Mouse (Mus musculus) liver, embryonic 12.5 days (tissue): ENCODE measurements at regions not wholly inside any gene's neighbourhood (a gene's known extent, or its start where the extent isn't known, plus 50 kb on each side); places are given as distances from the start of the nearest gene placed in this dataset.

Experiments used
- ATAC-seq: fragments of 200-750 bp; cut with Nextera tagmentation; 2 replicates; pipeline ENCODE4 v1.8.0; 2017; ENCODE audit warnings: moderate number of reproducible peaks, mild to moderate bottlenecking, moderate library complexity
- H3K27ac ChIP-seq: fragments of 300-500 bp; sonication (generic); 2 replicates; pipeline ENCODE4 v1.5.1; 2016; ENCODE audit warnings: mild to moderate bottlenecking
- H3K27me3 ChIP-seq: fragments of 300-500 bp; sonication (generic); replicated peaks from 2 replicates; pipeline ENCODE4 v1.6.1; 2016; ENCODE audit warnings: mild to moderate bottlenecking, moderate library complexity
- H3K36me3 ChIP-seq: fragments of 300-500 bp; sonication (generic); 2 replicates; pipeline ENCODE4 v1.6.1; 2016; ENCODE audit warnings: mild to moderate bottlenecking, moderate library complexity
- H3K4me1 ChIP-seq: fragments of 300-500 bp; sonication (generic); 2 replicates; pipeline ENCODE4 v1.6.1; 2016
- H3K4me2 ChIP-seq: fragments of 300-500 bp; sonication (generic); 2 replicates; pipeline ENCODE4 v1.6.1; 2016; ENCODE audit warnings: mild to moderate bottlenecking, moderate library complexity
- H3K4me3 ChIP-seq: fragments of 300-500 bp; sonication (generic); 2 replicates; pipeline ENCODE4 v1.5.1; 2016; ENCODE audit warnings: mild to moderate bottlenecking, moderate library complexity
- H3K9ac ChIP-seq: fragments of 300-500 bp; sonication (generic); 2 replicates; pipeline ENCODE4 v1.6.1; 2016; ENCODE audit warnings: mild to moderate bottlenecking, moderate library complexity
- H3K9me3 ChIP-seq: fragments of 300-500 bp; sonication (generic); replicated peaks from 2 replicates; pipeline ENCODE4 v1.6.1; 2016; ENCODE audit warnings: mild to moderate bottlenecking, moderate library complexity
- WGBS: fragments of 180-500 bp; shearing (Covaris S2); methylation state at CpG from one replicate; pipeline ENCODE4 v1.1.7; 2016; ENCODE audit not compliant: insufficient replicate concordance; 5-methylcytosine and 5-hydroxymethylcytosine counted together

DNA sequence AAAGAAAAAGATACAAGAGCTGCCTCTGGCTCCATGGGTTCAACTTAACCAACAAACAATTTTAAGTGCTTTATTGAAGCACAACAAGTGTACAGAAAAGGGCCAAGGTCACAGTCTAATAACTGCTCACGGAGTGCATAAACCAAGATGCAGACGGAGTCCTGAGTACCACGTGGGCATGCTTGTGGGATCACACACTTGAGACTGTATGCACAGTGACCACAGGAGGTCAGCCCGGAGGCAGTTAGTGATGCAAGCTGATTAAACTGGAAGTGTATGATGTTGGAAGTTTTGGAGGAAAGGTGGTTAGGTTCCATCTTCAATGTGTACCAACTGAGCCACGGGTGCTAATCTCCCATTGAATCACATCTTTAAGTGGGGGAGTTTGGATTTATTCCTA, 146.9 kb downstream of the Gm815 start:
- no peak overlapping the region for H3K27ac ChIP-seq
- WGBS, result 57% methylated on average over 5 of the region's 5 CpGs
- H3K36me3 ChIP-seq, result no peaks in the 10 kb centered on the region
- no peak overlapping the region for H3K9ac ChIP-seq
- H3K4me2 ChIP-seq, result no peak overlapping the region
- ATAC-seq, result no peak
- no peaks in the 10 kb centered on the region for H3K9me3 ChIP-seq
- H3K27me3 ChIP-seq, result no peaks in the 10 kb centered on the region
- H3K4me1 ChIP-seq, result no peaks in the 10 kb centered on the region
- no peak overlapping the region for H3K4me3 ChIP-seq

DNA sequence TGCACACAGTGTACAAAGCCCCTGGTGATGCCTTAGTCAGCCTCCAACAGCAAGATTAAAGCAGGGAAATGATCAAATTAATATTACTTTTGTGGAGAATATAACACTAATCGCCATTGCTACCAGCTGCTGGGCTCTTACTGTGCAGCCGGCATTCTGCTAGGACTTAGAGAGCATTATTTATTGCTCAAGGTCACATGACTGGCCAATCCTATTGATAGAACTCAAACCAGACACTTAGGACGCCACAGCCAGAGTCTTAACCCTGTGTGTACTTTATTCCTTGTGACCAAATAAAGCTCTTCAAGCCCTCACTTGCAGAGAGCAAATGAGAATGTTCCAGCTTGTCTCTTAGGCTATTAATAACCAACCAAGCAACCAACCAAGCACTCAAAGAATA, 152.6 kb downstream of the Gm815 start:
- no peak overlapping the region for H3K27ac ChIP-seq
- no peak for ATAC-seq
- no peak overlapping the region for H3K9ac ChIP-seq
- 39% methylated on average over 3 of the region's 3 CpGs for WGBS
- H3K4me2 ChIP-seq, result no peak overlapping the region
- no peaks in the 10 kb centered on the region for H3K36me3 ChIP-seq
- no peaks in the 10 kb centered on the region for H3K9me3 ChIP-seq
- no peaks in the 10 kb centered on the region for H3K27me3 ChIP-seq
- H3K4me1 ChIP-seq, result no peaks in the 10 kb centered on the region
- no peak overlapping the region for H3K4me3 ChIP-seq

- 34% methylated on average over 3 of the region's 3 CpGs for WGBS
These were observed 154.8 kb downstream of the Gm815 start for GRCm38 (mm10) chr19:27040321-27041025.

DNA sequence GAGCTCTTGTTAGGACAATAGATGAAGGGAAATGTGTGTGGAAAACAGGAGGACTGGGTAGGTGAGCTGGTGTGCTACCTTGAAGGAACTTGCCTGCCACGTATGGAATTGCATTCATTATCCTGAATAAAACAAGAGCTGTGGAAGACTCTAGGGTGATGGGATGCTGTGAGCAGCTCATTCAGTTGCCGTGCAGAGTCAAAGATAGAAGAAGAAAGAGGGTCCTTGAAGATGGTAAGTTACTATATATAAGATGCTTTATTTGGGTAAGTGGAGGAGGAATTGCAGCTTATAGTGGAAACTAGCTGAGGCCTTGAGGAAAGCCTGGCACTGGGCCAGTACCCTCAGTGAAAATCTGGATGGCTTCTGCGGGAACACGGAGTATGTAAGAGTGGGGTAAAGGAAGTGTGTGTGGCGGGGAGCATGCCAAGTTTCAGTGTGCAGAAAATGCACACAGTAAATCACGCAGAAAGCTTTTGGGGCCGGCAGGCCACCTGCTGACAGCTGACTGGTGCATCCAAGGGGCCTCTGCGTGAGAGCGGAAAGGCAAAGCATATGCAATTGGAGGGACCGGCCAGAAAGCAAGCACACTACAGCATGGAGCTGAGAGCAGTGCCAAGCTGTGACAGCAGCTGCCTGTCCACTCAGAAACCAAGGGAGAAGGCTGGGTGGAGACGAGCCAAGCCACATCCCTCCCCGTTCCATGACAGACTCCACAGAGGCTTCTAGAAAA, 149.7 kb upstream of the Vldlr start:
- no peak overlapping the region for H3K9ac ChIP-seq

More at GRCm38 (mm10) chr19:27040321-27041025, 154.8 kb downstream of the Gm815 start:
- no peak for ATAC-seq
- H3K4me1 ChIP-seq, result no peaks in the 10 kb centered on the region
- no peaks in the 10 kb centered on the region for H3K36me3 ChIP-seq
- no peaks in the 10 kb centered on the region for H3K9me3 ChIP-seq
- H3K27me3 ChIP-seq, result no peaks in the 10 kb centered on the region
- no peak overlapping the region for H3K4me3 ChIP-seq
- H3K27ac ChIP-seq, result no peak overlapping the region
- H3K9ac ChIP-seq, result no peak overlapping the region
- H3K4me2 ChIP-seq, result no peak overlapping the region

GRCm38 (mm10) chr19:27073281-27073680, 143.0 kb upstream of the Vldlr start:
- Histone ChIP-seq H3K27me3 (no peaks in the 10 kb centered on the region), H3K4me3 (no peak overlapping the region), H3K36me3 (no peaks in the 10 kb centered on the region), H3K27ac (no peak overlapping the region), H3K4me1 (no peaks in the 10 kb centered on the region), H3K4me2 (no peak overlapping the region), H3K9ac (no peak overlapping the region), H3K9me3 (no peaks in the 10 kb centered on the region)
- 66% methylated on average over 3 of the region's 3 CpGs for WGBS
- ATAC-seq, result no peak

More for the DNA sequence above, 149.7 kb upstream of the Vldlr start:
- H3K27ac ChIP-seq, result no peak overlapping the region
- ATAC-seq, result no peak
- 74% methylated on average over 12 of the region's 12 CpGs for WGBS
- H3K4me2 ChIP-seq, result no peak overlapping the region
- H3K4me3 ChIP-seq, result no peak overlapping the region
- no peaks in the 10 kb centered on the region for H3K27me3 ChIP-seq
- H3K36me3 ChIP-seq, result no peaks in the 10 kb centered on the region
- no peaks in the 10 kb centered on the region for H3K9me3 ChIP-seq
- no peaks in the 10 kb centered on the region for H3K4me1 ChIP-seq

DNA sequence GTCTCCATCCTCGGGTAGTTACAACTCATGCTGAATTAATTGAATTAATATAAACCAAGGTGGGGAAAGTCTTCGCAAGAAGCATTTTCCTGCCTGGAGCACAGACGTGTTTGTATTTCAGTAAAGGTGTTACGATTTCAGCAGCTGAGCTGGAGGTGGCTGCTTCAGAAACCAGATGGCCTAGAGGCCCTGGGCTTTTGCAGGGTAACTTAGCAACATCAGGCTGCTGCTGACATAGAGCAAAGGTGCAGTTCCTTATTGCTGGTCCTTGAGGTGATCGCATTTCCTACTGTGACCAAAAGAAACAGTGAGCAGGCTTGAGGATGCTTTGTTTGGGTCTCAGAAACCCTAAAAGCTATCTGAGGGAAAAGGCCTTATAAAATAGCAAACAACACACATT, 141.3 kb upstream of the Vldlr start:
- H3K9ac ChIP-seq, result no peak overlapping the region
- H3K27ac ChIP-seq, result no peak overlapping the region
- ATAC-seq, result no peak
- H3K4me3 ChIP-seq, result no peak overlapping the region
- no peaks in the 10 kb centered on the region for H3K4me1 ChIP-seq
- no peak overlapping the region for H3K4me2 ChIP-seq
- no peaks in the 10 kb centered on the region for H3K27me3 ChIP-seq
- 62% methylated on average over 5 of the region's 5 CpGs for WGBS
- no peaks in the 10 kb centered on the region for H3K36me3 ChIP-seq
- H3K9me3 ChIP-seq, result no peaks in the 10 kb centered on the region

GRCm38 (mm10) chr19:27076920-27077512, 139.3 kb upstream of the Vldlr start:
- Histone ChIP-seq H3K4me1 (no peaks in the 10 kb centered on the region), H3K4me2 (no peak overlapping the region), H3K36me3 (no peaks in the 10 kb centered on the region), H3K4me3 (no peak overlapping the region), H3K27ac (no peak overlapping the region), H3K9me3 (no peaks in the 10 kb centered on the region), H3K9ac (no peak overlapping the region), H3K27me3 (no peaks in the 10 kb centered on the region)
- no peak for ATAC-seq
- WGBS, result 56% methylated on average over 4 of the region's 4 CpGs

GRCm38 (mm10) chr19:27087344-27087743, 128.9 kb upstream of the Vldlr start:
- Histone ChIP-seq H3K36me3 (no peaks in the 10 kb centered on the region), H3K27me3 (no peaks in the 10 kb centered on the region), H3K9me3 (no peaks in the 10 kb centered on the region), H3K4me1 (no peaks in the 10 kb centered on the region), H3K27ac (no peak overlapping the region), H3K4me3 (no peak overlapping the region), H3K4me2 (no peak overlapping the region), H3K9ac (no peak overlapping the region)
- no peak for ATAC-seq
- 45% methylated on average over 2 of the region's 2 CpGs for WGBS

- 67% methylated on average over 5 of the region's 5 CpGs for WGBS
- Histone ChIP-seq H3K4me1 (no peaks in the 10 kb centered on the region), H3K4me3 (no peak overlapping the region), H3K4me2 (no peak overlapping the region), H3K36me3 (no peaks in the 10 kb centered on the region), H3K27ac (no peak overlapping the region), H3K9ac (no peak overlapping the region), H3K9me3 (no peaks in the 10 kb centered on the region), H3K27me3 (no peaks in the 10 kb centered on the region)
- no peak for ATAC-seq
These were observed 128.5 kb upstream of the Vldlr start for GRCm38 (mm10) chr19:27087833-27088232.

- 59% methylated on average over 1 of the region's 1 CpGs for WGBS
- H3K36me3 ChIP-seq, result no peaks in the 10 kb centered on the region
These were observed 127.2 kb upstream of the Vldlr start for GRCm38 (mm10) chr19:27089099-27089498.

GRCm38 (mm10) chr19:27091603-27092002, 124.7 kb upstream of the Vldlr start:
- 83% methylated on average over 2 of the region's 2 CpGs for WGBS
- no peaks in the 10 kb centered on the region for H3K36me3 ChIP-seq
- no peak overlapping the region for H3K9ac ChIP-seq
- no peak overlapping the region for H3K27ac ChIP-seq
- ATAC-seq, result no peak
- no peaks in the 10 kb centered on the region for H3K4me1 ChIP-seq
- H3K4me2 ChIP-seq, result no peak overlapping the region
- no peak overlapping the region for H3K4me3 ChIP-seq
- no peaks in the 10 kb centered on the region for H3K9me3 ChIP-seq
- no peaks in the 10 kb centered on the region for H3K27me3 ChIP-seq

More at GRCm38 (mm10) chr19:27089099-27089498, 127.2 kb upstream of the Vldlr start:
- H3K9ac ChIP-seq, result no peak overlapping the region
- no peaks in the 10 kb centered on the region for H3K4me1 ChIP-seq
- no peak overlapping the region for H3K4me3 ChIP-seq
- no peaks in the 10 kb centered on the region for H3K27me3 ChIP-seq
- H3K4me2 ChIP-seq, result no peak overlapping the region
- H3K27ac ChIP-seq, result no peak overlapping the region
- no peak for ATAC-seq
- no peaks in the 10 kb centered on the region for H3K9me3 ChIP-seq

- whole genome bisulfite sequencing, result 67% methylated on average over 13 of the region's 13 CpGs
These were observed 121.4 kb upstream of the Vldlr start for GRCm38 (mm10) chr19:27094777-27095478.

More at GRCm38 (mm10) chr19:27094777-27095478, 121.4 kb upstream of the Vldlr start:
- H3K4me3 ChIP-seq, result no peak overlapping the region
- no peak for ATAC-seq
- H3K27ac ChIP-seq, result no peak overlapping the region
- H3K4me1 ChIP-seq, result no peaks in the 10 kb centered on the region
- H3K9ac ChIP-seq, result no peak overlapping the region
- H3K4me2 ChIP-seq, result no peak overlapping the region
- H3K9me3 ChIP-seq, result no peaks in the 10 kb centered on the region
- no peaks in the 10 kb centered on the region for H3K27me3 ChIP-seq
- H3K36me3 ChIP-seq, result no peaks in the 10 kb centered on the region
